Mouse (Mus musculus) kidney, embryonic 15.5 days (tissue): ENCODE results near the gene Ccdc157. TPM values are rescaled to one million over a fixed set of nuclear protein-coding genes. Genes with fewer than 3 reads are reported as not detected.
A peak's percentile ranks its signal among the peaks of the same experiment; 100 is the strongest.
"Not testable (repeated sequence)": the region's sequence is repeated elsewhere in the genome, so short reads cannot be mapped to it uniquely, and the experiment has no call there.

Experiments used
- ATAC-seq: fragments of 200-750 bp; cut with Nextera tagmentation; replicated peaks from 2 replicates; pipeline ENCODE4 v1.8.0; 2017; ENCODE audit warnings: moderate TSS enrichment; ENCODE audit not compliant: low FRiP score
- H3K27ac ChIP-seq: fragments of 300-500 bp; sonication (generic); 2 replicates; pipeline ENCODE4 v1.5.1; 2015; ENCODE audit warnings: mild to moderate bottlenecking, inconsistent platforms
- H3K27me3 ChIP-seq: fragments of 300-500 bp; sonication (generic); 2 replicates; pipeline ENCODE4 v1.6.1; 2015; ENCODE audit warnings: inconsistent platforms
- H3K36me3 ChIP-seq: fragments of 300-500 bp; sonication (generic); 2 replicates; pipeline ENCODE4 v1.6.1; 2015; ENCODE audit warnings: inconsistent platforms
- H3K4me1 ChIP-seq: fragments of 300-500 bp; sonication (generic); 2 replicates; pipeline ENCODE4 v1.6.1; 2015; ENCODE audit warnings: inconsistent platforms
- H3K4me2 ChIP-seq: fragments of 300-500 bp; sonication (generic); 2 replicates; pipeline ENCODE4 v1.6.1; 2015; ENCODE audit warnings: moderate library complexity, mild to moderate bottlenecking, inconsistent platforms
- H3K4me3 ChIP-seq: fragments of 300-500 bp; sonication (generic); replicated peaks from 2 replicates; pipeline ENCODE4 v1.5.1; 2015; ENCODE audit warnings: mild to moderate bottlenecking, inconsistent platforms
- H3K9ac ChIP-seq: fragments of 300-500 bp; sonication (generic); 2 replicates; pipeline ENCODE4 v1.6.1; 2015; ENCODE audit warnings: mild to moderate bottlenecking, inconsistent platforms
- H3K9me3 ChIP-seq: fragments of 300-500 bp; sonication (generic); replicated peaks from 2 replicates; pipeline ENCODE4 v1.6.1; 2016; ENCODE audit warnings: inconsistent platforms
- WGBS: fragments of 180-500 bp; shearing (Covaris S2); methylation state at CpG from one replicate; pipeline ENCODE4 v1.1.7; 2015; ENCODE audit warnings: mixed read lengths; 5-methylcytosine and 5-hydroxymethylcytosine counted together
- polyA plus RNA-seq: library from polyadenylated mRNA; unstranded; fragments of >200 nt; fragmentation: Nextera tagmentation; extraction: Ambion mirVana; gene quantifications from 2 replicates; pipeline ENCODE4 v1.2.1, GENCODE M21; 2015

Ccdc157 gene
- polyA plus RNA-seq, 1 experiment from 2014 or later: 9.0 TPM

DNA sequence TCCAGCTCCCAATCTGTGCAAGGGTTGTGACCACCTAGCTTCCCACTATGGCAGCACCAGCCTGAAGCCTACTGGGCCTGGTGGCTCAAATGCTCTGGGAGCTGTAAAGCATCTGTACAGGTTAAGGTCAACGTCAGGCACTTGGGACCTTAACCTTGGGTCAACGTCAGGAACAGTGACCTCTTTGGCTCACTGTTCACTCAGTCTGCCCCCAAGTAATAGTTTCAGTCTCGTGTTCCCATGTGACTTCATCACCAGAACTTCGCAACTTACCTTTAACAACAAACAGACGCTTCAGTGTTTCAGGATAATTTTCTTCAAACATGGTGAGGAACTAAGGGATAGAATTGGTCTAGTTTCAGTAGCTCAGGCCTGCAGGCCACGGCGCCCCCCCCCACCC is 51.4 kb downstream of the Ccdc157 start:
- Histone ChIP-seq H3K9ac (no peak overlapping the region), H3K36me3 (no peaks in the 10 kb centered on the region), H3K9me3 (no peaks in the 10 kb centered on the region), H3K27me3 (no peaks in the 10 kb centered on the region), H3K4me3 (no peak overlapping the region), H3K4me1 (no peaks in the 10 kb centered on the region), H3K27ac (no peak overlapping the region), H3K4me2 (no peak overlapping the region)
- WGBS: 69% methylated on average over 7 of the region's 7 CpGs
- no peak for ATAC-seq

DNA sequence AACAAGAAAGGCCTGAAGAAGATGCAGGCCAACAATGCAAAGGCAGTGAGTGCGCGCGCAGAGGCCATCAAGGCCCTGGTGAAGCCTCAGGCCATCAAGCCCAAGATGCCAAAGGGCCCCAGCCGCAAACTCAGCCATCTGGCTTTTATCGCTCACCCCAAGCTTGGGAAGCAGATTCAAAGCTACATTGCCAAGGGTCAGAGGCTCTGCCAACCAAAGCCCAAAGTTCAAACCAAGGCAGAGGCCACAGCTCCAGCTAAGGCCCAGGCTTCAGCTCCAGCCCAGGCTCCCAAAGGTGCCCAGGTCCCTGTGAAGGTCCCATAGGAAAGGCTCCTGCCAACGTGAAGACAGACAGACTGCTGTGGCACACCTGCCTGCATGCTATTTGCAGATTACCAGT is 52.2 kb downstream of the Ccdc157 start:
- not testable (repeated sequence) for H3K4me1 ChIP-seq, ATAC-seq, H3K9ac ChIP-seq, H3K36me3 ChIP-seq, H3K4me3 ChIP-seq, H3K9me3 ChIP-seq, H3K27me3 ChIP-seq, H3K27ac ChIP-seq, H3K4me2 ChIP-seq
- WGBS: 90% methylated on average over 6 of the region's 6 CpGs

GRCm38 (mm10) chr11:4105444-4105843 is 54.6 kb downstream of the Ccdc157 start:
- 24% methylated on average over 6 of the region's 6 CpGs for WGBS
- no peaks in the 10 kb centered on the region for H3K27me3 ChIP-seq
- H3K4me2 ChIP-seq: no peak overlapping the region
- no peaks in the 10 kb centered on the region for H3K36me3 ChIP-seq
- no peaks in the 10 kb centered on the region for H3K9me3 ChIP-seq
- H3K4me3 ChIP-seq: no peak overlapping the region
- H3K27ac ChIP-seq: no peak overlapping the region
- ATAC-seq: no peak
- H3K4me1 ChIP-seq: no peaks in the 10 kb centered on the region
- H3K9ac ChIP-seq: no peak overlapping the region

GRCm38 (mm10) chr11:4104989-4105388 is 55.1 kb downstream of the Ccdc157 start:
- no peak overlapping the region for H3K9ac ChIP-seq
- no peaks in the 10 kb centered on the region for H3K27me3 ChIP-seq
- ATAC-seq: no peak
- H3K4me2 ChIP-seq: no peak overlapping the region
- H3K9me3 ChIP-seq: no peaks in the 10 kb centered on the region
- H3K36me3 ChIP-seq: no peaks in the 10 kb centered on the region
- no peaks in the 10 kb centered on the region for H3K4me1 ChIP-seq
- 69% methylated on average over 5 of the region's 5 CpGs for WGBS
- H3K4me3 ChIP-seq: no peak overlapping the region
- H3K27ac ChIP-seq: no peak overlapping the region

- no peaks in the 10 kb centered on the region for H3K9me3 ChIP-seq
- ATAC-seq: no peak
- 85% methylated on average over 14 of the region's 14 CpGs for WGBS
Measured at GRCm38 (mm10) chr11:4103522-4103921, 56.6 kb downstream of the Ccdc157 start.

GRCm38 (mm10) chr11:4101851-4102250 is 58.2 kb downstream of the Ccdc157 start:
- no peak overlapping the region for H3K9ac ChIP-seq
- no peak overlapping the region for H3K4me3 ChIP-seq
- ATAC-seq: no peak
- 82% methylated on average over 5 of the region's 5 CpGs for WGBS
- no peaks in the 10 kb centered on the region for H3K36me3 ChIP-seq
- no peaks in the 10 kb centered on the region for H3K27me3 ChIP-seq
- H3K4me1 ChIP-seq: peaks cover 9% of the 10 kb centered on the region
- no peak overlapping the region for H3K27ac ChIP-seq
- no peaks in the 10 kb centered on the region for H3K9me3 ChIP-seq
- no peak overlapping the region for H3K4me2 ChIP-seq

More at GRCm38 (mm10) chr11:4103522-4103921, 56.6 kb downstream of the Ccdc157 start:
- H3K27ac ChIP-seq: no peak overlapping the region
- no peak overlapping the region for H3K4me3 ChIP-seq
- H3K9ac ChIP-seq: no peak overlapping the region
- H3K4me2 ChIP-seq: no peak overlapping the region
- H3K36me3 ChIP-seq: no peaks in the 10 kb centered on the region
- H3K4me1 ChIP-seq: no peaks in the 10 kb centered on the region
- H3K27me3 ChIP-seq: no peaks in the 10 kb centered on the region

DNA sequence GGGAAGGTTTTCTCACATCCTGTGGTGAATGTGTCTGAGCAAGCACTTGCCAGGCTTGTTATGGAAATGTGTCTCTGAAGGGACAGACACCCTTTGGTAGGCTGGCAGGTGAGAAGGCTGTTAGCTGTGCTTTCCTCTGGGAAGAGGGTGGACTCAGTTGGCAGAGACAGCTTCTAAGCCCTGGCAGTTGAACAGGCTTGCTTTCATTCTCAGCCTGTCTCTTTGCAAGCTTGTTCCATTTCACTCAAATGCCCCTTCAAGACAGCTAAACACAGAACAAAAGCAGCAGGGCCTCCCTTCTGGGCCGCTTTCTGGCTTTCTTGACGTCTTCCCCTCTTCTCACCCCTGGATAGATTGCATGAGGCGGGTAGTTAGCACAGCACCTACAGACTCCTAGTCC is 60.6 kb downstream of the Ccdc157 start:
- Histone ChIP-seq H3K27ac (no peak overlapping the region), H3K9me3 (no peaks in the 10 kb centered on the region), H3K4me2 (no peak overlapping the region), H3K27me3 (no peaks in the 10 kb centered on the region), H3K4me3 (no peak overlapping the region), H3K4me1 (peaks cover 27% of the 10 kb centered on the region), H3K36me3 (no peaks in the 10 kb centered on the region), H3K9ac (no peak overlapping the region)
- WGBS: 66% methylated on average over 3 of the region's 3 CpGs
- no peak for ATAC-seq

- Histone ChIP-seq H3K27ac (no peak overlapping the region), H3K36me3 (no peaks in the 10 kb centered on the region), H3K4me3 (no peak overlapping the region), H3K4me1 (peaks cover 34% of the 10 kb centered on the region), H3K9ac (no peak overlapping the region), H3K9me3 (no peaks in the 10 kb centered on the region), H3K27me3 (no peaks in the 10 kb centered on the region), H3K4me2 (no peak overlapping the region)
- 74% methylated on average over 7 of the region's 7 CpGs for WGBS
- ATAC-seq: no peak
Measured at GRCm38 (mm10) chr11:4098816-4099215, 61.3 kb downstream of the Ccdc157 start.

- no peak overlapping the region for H3K4me3 ChIP-seq
- ATAC-seq: no peak
- no peaks in the 10 kb centered on the region for H3K9me3 ChIP-seq
- H3K4me2 ChIP-seq: no peak overlapping the region
- H3K4me1 ChIP-seq: peaks cover 39% of the 10 kb centered on the region
- no peaks in the 10 kb centered on the region for H3K27me3 ChIP-seq
- no peak overlapping the region for H3K27ac ChIP-seq
- 70% methylated on average over 8 of the region's 8 CpGs for WGBS
- no peaks in the 10 kb centered on the region for H3K36me3 ChIP-seq
- no peak overlapping the region for H3K9ac ChIP-seq
Measured at GRCm38 (mm10) chr11:4098120-4098519, 62.0 kb downstream of the Ccdc157 start.

GRCm38 (mm10) chr11:4097091-4097621 is 62.9 kb downstream of the Ccdc157 start:
- Histone ChIP-seq H3K4me1 (peaks cover 39% of the 10 kb centered on the region), H3K9ac (peak overlapping the region; percentile 63), H3K36me3 (0 out of 2 replicates have a peak, but pooled peaks cover 3% of the 10 kb centered on the region), H3K27ac (peak overlapping the region; percentile 80), H3K4me3 (peak overlapping the region; percentile 65), H3K27me3 (no peaks in the 10 kb centered on the region), H3K9me3 (no peaks in the 10 kb centered on the region), H3K4me2 (peak overlapping the region; percentile 78)
- 23% methylated on average over 10 of the region's 10 CpGs for WGBS
- peak; percentile 13; the same call in 1 of the 2 replicates for ATAC-seq

DNA sequence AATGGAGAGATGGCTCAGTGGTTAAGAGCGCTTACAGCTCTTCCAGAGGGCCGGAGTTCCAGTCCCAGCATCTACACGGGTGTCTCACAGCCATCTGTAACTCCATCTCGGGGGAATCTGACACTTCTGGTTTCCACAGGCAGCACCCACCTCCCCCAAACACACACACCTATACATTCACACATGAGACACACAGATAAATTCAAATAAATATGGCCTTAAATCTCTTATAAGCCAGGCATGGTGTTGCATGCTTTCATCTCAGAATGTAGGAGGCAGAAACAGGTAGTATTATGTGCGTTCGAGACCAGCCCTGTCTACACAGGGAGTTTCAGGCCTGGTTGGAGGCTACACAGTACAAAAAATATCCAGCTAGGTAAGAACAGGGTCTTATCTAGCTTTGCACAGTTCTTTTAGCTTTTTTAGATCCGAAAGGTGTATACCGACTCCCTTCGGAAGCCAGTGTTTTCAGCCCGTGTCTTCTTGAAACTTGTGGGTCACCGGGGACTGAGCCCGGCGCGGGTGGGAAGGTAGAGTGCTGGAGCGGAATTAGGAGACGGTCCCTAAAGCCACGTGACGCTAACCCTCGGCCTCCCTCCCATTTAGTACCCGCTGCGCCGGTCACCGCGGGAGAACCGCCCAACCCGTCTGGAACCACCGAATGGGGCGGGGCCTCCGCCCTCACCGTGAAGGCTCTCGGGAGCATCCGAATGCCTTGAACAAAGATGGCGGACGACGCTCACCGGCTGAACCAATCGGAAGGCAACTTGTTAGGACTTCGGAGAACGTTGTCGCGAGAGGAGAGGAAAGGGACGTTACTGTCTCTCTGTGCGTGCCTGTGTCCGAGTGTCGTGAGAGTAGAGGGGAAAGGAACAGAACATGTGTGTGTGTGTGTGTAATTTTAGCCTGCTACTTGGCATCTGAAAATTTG is 63.8 kb downstream of the Ccdc157 start:
- WGBS: 2% methylated on average over 45 of the region's 45 CpGs
- Histone ChIP-seq H3K4me1 (peaks cover 39% of the 10 kb centered on the region), H3K9ac (peak overlapping the region; percentile 63), H3K27me3 (no peaks in the 10 kb centered on the region), H3K4me3 (peak overlapping the region; percentile 65), H3K9me3 (no peaks in the 10 kb centered on the region), H3K36me3 (peaks cover 10% of the 10 kb centered on the region), H3K4me2 (peak overlapping the region; percentile 78), H3K27ac (peak overlapping the region; percentile 80)
- ATAC-seq: peak; percentile 96

GRCm38 (mm10) chr11:4095171-4096053 is 64.7 kb downstream of the Ccdc157 start, which contains the start of gene Mtfp1:
Gene Mtfp1, minus strand, starts transcription at chr11:4095445.
- ATAC-seq: peak; percentile 19
- peak within 1 kb of the TSS; percentile 62 for H3K9ac ChIP-seq
- H3K4me3 ChIP-seq: peak within 1 kb of the TSS; percentile 65
- H3K9me3 ChIP-seq: no peaks in the 10 kb centered on the region
- peaks cover 39% of the 10 kb centered on the region for H3K4me1 ChIP-seq
- peaks cover 16% of the 10 kb centered on the region for H3K36me3 ChIP-seq
- peak within 1 kb of the TSS; percentile 78 for H3K4me2 ChIP-seq
- 6% methylated on average over 34 of the region's 34 CpGs for WGBS
- H3K27me3 ChIP-seq: no peaks in the 10 kb centered on the region
- peak within 1 kb of the TSS; percentile 80 for H3K27ac ChIP-seq
